Mouse (Mus musculus): Measurements from ENCODE around the gene Ptpn3. TPM values are rescaled to one million over a fixed set of nuclear protein-coding genes. Genes with fewer than 3 reads are reported as not detected.

Gene Ptpn3
- polyA plus RNA-seq, 1 experiment from 2014 or later, result 1.5 TPM

GRCm38 (mm10) chr4:57185462-57185861, 116.2 kb downstream of the Ptpn3 start:
- Histone ChIP-seq H3K9me3 (replicated peaks) (no peaks in the 10 kb centered on the region), H3K27me3 (no peaks in the 10 kb centered on the region), H3K9ac (no peak overlapping the region), H3K4me3 (no peak overlapping the region), H3K4me2 (no peak overlapping the region), H3K27ac (no peak overlapping the region), H3K36me3 (no peaks in the 10 kb centered on the region), H3K4me1 (replicated peaks) (no peaks in the 10 kb centered on the region)
- 85% methylated on average over 8 of the region's 8 CpGs for WGBS
- no peak for ATAC-seq (replicated peaks; ENCODE audit: insufficient number of reproducible peaks, insufficient read depth, low FRiP score, low read depth)

GRCm38 (mm10) chr4:57183493-57183892, 118.1 kb downstream of the Ptpn3 start:
- H3K36me3 ChIP-seq, result no peaks in the 10 kb centered on the region
- 58% methylated on average over 4 of the region's 4 CpGs for WGBS
- H3K27me3 ChIP-seq, result no peaks in the 10 kb centered on the region
- H3K27ac ChIP-seq, result no peak overlapping the region
- no peak overlapping the region for H3K4me3 ChIP-seq
- no peak overlapping the region for H3K9ac ChIP-seq
- H3K9me3 ChIP-seq (replicated peaks), result no peaks in the 10 kb centered on the region
- H3K4me1 ChIP-seq (replicated peaks), result no peaks in the 10 kb centered on the region
- no peak for ATAC-seq (replicated peaks; ENCODE audit: insufficient number of reproducible peaks, insufficient read depth, low FRiP score, low read depth)
- H3K4me2 ChIP-seq, result no peak overlapping the region

GRCm38 (mm10) chr4:57181538-57181937, 120.1 kb downstream of the Ptpn3 start:
- Histone ChIP-seq H3K9me3 (replicated peaks) (no peaks in the 10 kb centered on the region), H3K4me1 (replicated peaks) (no peaks in the 10 kb centered on the region), H3K36me3 (no peaks in the 10 kb centered on the region), H3K4me3 (no peak overlapping the region), H3K4me2 (no peak overlapping the region), H3K9ac (no peak overlapping the region), H3K27ac (no peak overlapping the region), H3K27me3 (no peaks in the 10 kb centered on the region)
- ATAC-seq (replicated peaks; ENCODE audit: insufficient number of reproducible peaks, insufficient read depth, low FRiP score, low read depth), result no peak
- WGBS, result 52% methylated on average over 1 of the region's 1 CpGs

- no peaks in the 10 kb centered on the region for H3K27me3 ChIP-seq
- no peak overlapping the region for H3K27ac ChIP-seq
- no peak overlapping the region for H3K4me3 ChIP-seq
- whole genome bisulfite sequencing, result 79% methylated on average over 4 of the region's 4 CpGs
- H3K9ac ChIP-seq, result no peak overlapping the region
- peaks cover 4% of the 10 kb centered on the region for H3K4me1 ChIP-seq (replicated peaks)
- H3K36me3 ChIP-seq, result no peaks in the 10 kb centered on the region
- no peaks in the 10 kb centered on the region for H3K9me3 ChIP-seq (replicated peaks)
- H3K4me2 ChIP-seq, result no peak overlapping the region
- ATAC-seq (replicated peaks; ENCODE audit: insufficient number of reproducible peaks, insufficient read depth, low FRiP score, low read depth), result no peak
Observed at GRCm38 (mm10) chr4:57178881-57179280, 122.8 kb downstream of the Ptpn3 start.

GRCm38 (mm10) chr4:57175329-57175728, 126.3 kb downstream of the Ptpn3 start:
- H3K27ac ChIP-seq, result no peak overlapping the region
- no peaks in the 10 kb centered on the region for H3K27me3 ChIP-seq
- no peak overlapping the region for H3K9ac ChIP-seq
- H3K4me3 ChIP-seq, result no peak overlapping the region
- 0 out of 2 replicates have a peak, but pooled peaks have one; percentile 11 for ATAC-seq (replicated peaks; ENCODE audit: insufficient number of reproducible peaks, insufficient read depth, low FRiP score, low read depth)
- H3K9me3 ChIP-seq (replicated peaks), result no peaks in the 10 kb centered on the region
- H3K36me3 ChIP-seq, result no peaks in the 10 kb centered on the region
- peaks cover 13% of the 10 kb centered on the region for H3K4me1 ChIP-seq (replicated peaks)
- 52% methylated on average over 10 of the region's 10 CpGs for WGBS
- no peak overlapping the region for H3K4me2 ChIP-seq

- Histone ChIP-seq H3K27me3 (no peaks in the 10 kb centered on the region), H3K4me3 (no peak overlapping the region), H3K36me3 (no peaks in the 10 kb centered on the region), H3K9ac (no peak overlapping the region), H3K4me2 (no peak overlapping the region), H3K4me1 (replicated peaks) (peaks cover 15% of the 10 kb centered on the region), H3K9me3 (replicated peaks) (no peaks in the 10 kb centered on the region), H3K27ac (no peak overlapping the region)
- ATAC-seq (replicated peaks; ENCODE audit: insufficient number of reproducible peaks, insufficient read depth, low FRiP score, low read depth), result no peak; the same call in 1 of the 2 replicates
- 43% methylated on average over 8 of the region's 8 CpGs for WGBS
Observed at GRCm38 (mm10) chr4:57172861-57173260, 128.8 kb downstream of the Ptpn3 start.

GRCm38 (mm10) chr4:57171817-57172216, 129.8 kb downstream of the Ptpn3 start:
- Histone ChIP-seq H3K4me1 (replicated peaks) (peaks cover 15% of the 10 kb centered on the region), H3K4me2 (no peak overlapping the region), H3K27ac (peak overlapping the region; percentile 61), H3K27me3 (no peaks in the 10 kb centered on the region), H3K4me3 (no peak overlapping the region), H3K36me3 (no peaks in the 10 kb centered on the region), H3K9me3 (replicated peaks) (no peaks in the 10 kb centered on the region), H3K9ac (no peak overlapping the region)
- 32% methylated on average over 5 of the region's 5 CpGs for WGBS
- no peak; the same call in 1 of the 2 replicates for ATAC-seq (replicated peaks; ENCODE audit: insufficient number of reproducible peaks, insufficient read depth, low FRiP score, low read depth)

- 82% methylated on average over 3 of the region's 3 CpGs for WGBS
- Histone ChIP-seq H3K4me3 (no peak overlapping the region), H3K9me3 (replicated peaks) (no peaks in the 10 kb centered on the region), H3K27ac (no peak overlapping the region), H3K4me2 (no peak overlapping the region), H3K36me3 (no peaks in the 10 kb centered on the region), H3K27me3 (no peaks in the 10 kb centered on the region), H3K4me1 (replicated peaks) (peaks cover 10% of the 10 kb centered on the region), H3K9ac (no peak overlapping the region)
- no peak for ATAC-seq (replicated peaks; ENCODE audit: insufficient number of reproducible peaks, insufficient read depth, low FRiP score, low read depth)
Observed at GRCm38 (mm10) chr4:57168680-57169079, 133.0 kb downstream of the Ptpn3 start.

- Histone ChIP-seq H3K9me3 (replicated peaks) (no peaks in the 10 kb centered on the region), H3K4me3 (no peak overlapping the region), H3K4me1 (replicated peaks) (peaks cover 10% of the 10 kb centered on the region), H3K4me2 (no peak overlapping the region), H3K36me3 (no peaks in the 10 kb centered on the region), H3K9ac (no peak overlapping the region), H3K27ac (no peak overlapping the region), H3K27me3 (no peaks in the 10 kb centered on the region)
- no peak for ATAC-seq (replicated peaks; ENCODE audit: insufficient number of reproducible peaks, insufficient read depth, low FRiP score, low read depth)
- 28% methylated on average over 1 of the region's 1 CpGs for WGBS
Observed at GRCm38 (mm10) chr4:57168277-57168676, 133.4 kb downstream of the Ptpn3 start.

- 0 out of 2 replicates have a peak, but pooled peaks cover 3% of the 10 kb centered on the region for H3K27me3 ChIP-seq
- 55% methylated on average over 12 of the region's 12 CpGs for WGBS
- no peaks in the 10 kb centered on the region for H3K9me3 ChIP-seq (replicated peaks)
- no peaks in the 10 kb centered on the region for H3K36me3 ChIP-seq
- H3K27ac ChIP-seq, result no peak overlapping the region
- no peak overlapping the region for H3K4me3 ChIP-seq
- no peak overlapping the region for H3K4me2 ChIP-seq
- ATAC-seq (replicated peaks; ENCODE audit: insufficient number of reproducible peaks, insufficient read depth, low FRiP score, low read depth), result no peak
- H3K9ac ChIP-seq, result no peak overlapping the region
- H3K4me1 ChIP-seq (replicated peaks), result peaks cover 8% of the 10 kb centered on the region; the same call in 1 of the 2 replicates
Observed at GRCm38 (mm10) chr4:57166922-57167870, 134.4 kb downstream of the Ptpn3 start.

GRCm38 (mm10) chr4:57165654-57166053, 136.0 kb downstream of the Ptpn3 start:
- no peak overlapping the region for H3K4me2 ChIP-seq
- H3K27ac ChIP-seq, result no peak overlapping the region
- 58% methylated on average over 3 of the region's 3 CpGs for WGBS
- 0 out of 2 replicates have a peak, but pooled peaks cover 2% of the 10 kb centered on the region for H3K4me1 ChIP-seq (replicated peaks)
- 0 out of 2 replicates have a peak, but pooled peaks cover 3% of the 10 kb centered on the region for H3K27me3 ChIP-seq
- H3K9ac ChIP-seq, result no peak overlapping the region
- no peaks in the 10 kb centered on the region for H3K36me3 ChIP-seq
- no peak for ATAC-seq (replicated peaks; ENCODE audit: insufficient number of reproducible peaks, insufficient read depth, low FRiP score, low read depth)
- no peaks in the 10 kb centered on the region for H3K9me3 ChIP-seq (replicated peaks)
- H3K4me3 ChIP-seq, result no peak overlapping the region
